Mouse (Mus musculus) lung, embryonic 16.5 days (tissue): ENCODE data around the gene Mgat2. TPM values are rescaled to one million over a fixed set of nuclear protein-coding genes. Genes with fewer than 3 reads are reported as not detected.

Experiments
- ATAC-seq: fragments of 200-750 bp; cut with Nextera tagmentation; 2 replicates; pipeline ENCODE4 v1.8.0; 2017; ENCODE audit warnings: low read depth, mild to moderate bottlenecking, moderate library complexity
- H3K27ac ChIP-seq: fragments of 300-500 bp; sonication (generic); 2 replicates; pipeline ENCODE4 v1.5.1; 2014; ENCODE audit warnings: mild to moderate bottlenecking, control low read depth, low read length
- H3K27me3 ChIP-seq: fragments of 300-500 bp; sonication (generic); 2 replicates; pipeline ENCODE4 v1.6.1; 2014; ENCODE audit warnings: low read depth, low read length, mixed read lengths; ENCODE audit not compliant: control insufficient read depth, insufficient read depth
- H3K36me3 ChIP-seq: fragments of 300-500 bp; sonication (generic); 2 replicates; pipeline ENCODE4 v1.6.1; 2014; ENCODE audit warnings: low read length; ENCODE audit not compliant: control insufficient read depth, insufficient read depth
- H3K4me1 ChIP-seq: fragments of 300-500 bp; sonication (generic); replicated peaks from 2 replicates; pipeline ENCODE4 v1.6.1; 2014; ENCODE audit warnings: low read length, mixed read lengths; ENCODE audit not compliant: control insufficient read depth, insufficient read depth
- H3K4me2 ChIP-seq: fragments of 300-500 bp; sonication (generic); 2 replicates; pipeline ENCODE4 v1.6.1; 2014; ENCODE audit warnings: low read depth, low read length, control low read depth
- H3K4me3 ChIP-seq: fragments of 300-500 bp; sonication (generic); 2 replicates; pipeline ENCODE4 v1.5.1; 2014; ENCODE audit warnings: mild to moderate bottlenecking, low read length, control low read depth
- H3K9ac ChIP-seq: fragments of 300-500 bp; sonication (generic); 2 replicates; pipeline ENCODE4 v1.6.1; 2014; ENCODE audit warnings: low read length, control low read depth
- H3K9me3 ChIP-seq: fragments of 300-500 bp; sonication (generic); 2 replicates; pipeline ENCODE4 v1.6.1; 2016; ENCODE audit warnings: low read length; ENCODE audit not compliant: control insufficient read depth
- WGBS: fragments of 180-500 bp; shearing (Covaris S2); extraction: QIAGEN DNeasy Blood & Tissue Kit; methylation state at CpG from one replicate; pipeline ENCODE4 v1.1.7; 2014; 5-methylcytosine and 5-hydroxymethylcytosine counted together
- polyA plus RNA-seq: library from polyadenylated mRNA; unstranded; fragments of >200 nt; fragmentation: Nextera tagmentation; extraction: Ambion mirVana; gene quantifications from 2 replicates; pipeline ENCODE4 v1.2.1, GENCODE M21; 2015

The Mgat2 gene
- polyA plus RNA-seq, result 39.1 and 40.6 TPM in 2 replicates

DNA sequence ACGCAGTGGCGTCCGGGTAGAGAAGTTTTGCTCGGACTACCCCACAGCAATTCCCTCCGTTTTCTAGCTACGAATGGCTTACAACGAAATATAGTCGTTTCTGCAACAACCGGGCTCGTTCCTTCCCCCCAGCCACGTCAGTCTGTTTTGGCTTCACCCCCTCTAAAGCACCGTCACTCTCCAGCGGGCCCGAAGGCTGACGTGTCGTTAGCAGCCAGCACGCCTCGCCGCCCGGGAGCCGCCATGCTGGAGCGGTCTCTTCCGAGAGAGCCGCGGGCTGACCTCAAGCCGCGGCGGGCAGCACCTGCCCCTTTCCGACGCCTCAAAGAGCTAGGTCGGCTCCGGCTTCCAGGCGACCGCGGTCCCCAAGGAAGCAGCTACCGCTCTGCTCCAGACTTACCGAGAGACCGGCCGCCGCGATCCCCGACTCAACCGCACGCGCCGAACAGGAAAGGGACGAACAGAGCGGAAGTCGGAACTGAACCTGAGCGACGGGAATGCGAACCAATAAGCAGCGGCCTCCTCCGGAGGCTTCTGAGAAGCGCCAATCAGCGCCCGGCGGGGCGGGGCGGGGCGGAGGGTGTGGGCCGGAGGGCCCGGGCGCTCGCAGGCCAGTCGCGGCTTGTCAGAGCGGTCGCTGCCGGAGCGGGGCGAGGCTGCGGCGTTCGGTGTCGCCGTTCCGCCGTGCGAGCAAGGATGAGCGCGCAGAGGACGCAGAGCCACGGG is at the start of gene Mgat2, which contains the start of gene Rpl36al:
Gene Mgat2, plus strand, starts transcription at position 575 of the 726 bp plus-strand sequence.
Gene Rpl36al, minus strand, starts transcription at position 501 of the 726 bp plus-strand sequence.
- H3K4me2 ChIP-seq, result peak within 1 kb of the TSS; percentile 98
- peaks cover 13% of the 10 kb centered on the region for H3K36me3 ChIP-seq
- no peaks in the 10 kb centered on the region for H3K9me3 ChIP-seq
- H3K4me3 ChIP-seq, result peak within 1 kb of the TSS; percentile 90
- H3K27ac ChIP-seq, result peak within 1 kb of the TSS; percentile 91
- peak; percentile 99 for ATAC-seq
- peak within 1 kb of the TSS; percentile 93 for H3K9ac ChIP-seq
- WGBS, result under 1% methylated on average over 75 of the region's 84 CpGs
- H3K27me3 ChIP-seq, result no peaks in the 10 kb centered on the region
- peaks cover 23% of the 10 kb centered on the region for H3K4me1 ChIP-seq

DNA sequence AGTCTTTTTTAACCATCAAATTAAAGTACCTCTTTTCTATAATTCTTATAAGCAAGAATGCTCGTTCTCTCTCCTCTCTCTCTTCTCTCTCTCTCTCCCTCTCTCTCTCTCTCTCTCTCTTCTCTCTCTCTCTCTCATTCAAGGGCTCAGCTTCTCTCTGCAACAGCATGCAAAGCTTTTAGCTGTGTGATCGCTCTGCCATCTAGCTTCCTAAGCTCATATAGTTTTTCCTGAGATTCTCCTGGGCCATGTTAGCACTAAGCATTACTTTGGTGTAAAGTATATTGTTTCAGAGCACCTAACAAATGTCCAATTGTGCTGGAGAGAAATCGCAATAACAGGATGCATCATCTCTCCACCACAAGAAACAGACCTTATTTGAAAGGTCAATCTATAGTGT is 44.8 kb upstream of the Mgat2 start:
- Histone ChIP-seq H3K36me3 (no peaks in the 10 kb centered on the region), H3K9ac (no peak overlapping the region), H3K4me2 (no peak overlapping the region), H3K27ac (no peak overlapping the region), H3K27me3 (no peaks in the 10 kb centered on the region), H3K4me3 (no peak overlapping the region), H3K9me3 (no peaks in the 10 kb centered on the region), H3K4me1 (no peaks in the 10 kb centered on the region)
- 88% methylated on average over 3 of the region's 3 CpGs for WGBS
- ATAC-seq, result no peak

GRCm38 (mm10) chr12:69139841-69140240 is 44.1 kb upstream of the Mgat2 start:
- no peak overlapping the region for H3K27ac ChIP-seq
- H3K9me3 ChIP-seq, result no peaks in the 10 kb centered on the region
- H3K36me3 ChIP-seq, result no peaks in the 10 kb centered on the region
- H3K9ac ChIP-seq, result no peak overlapping the region
- no peak overlapping the region for H3K4me2 ChIP-seq
- WGBS, result 82% methylated on average over 7 of the region's 7 CpGs
- H3K4me3 ChIP-seq, result no peak overlapping the region
- no peak for ATAC-seq
- no peaks in the 10 kb centered on the region for H3K27me3 ChIP-seq
- H3K4me1 ChIP-seq, result no peaks in the 10 kb centered on the region

- WGBS, result 84% methylated on average over 6 of the region's 6 CpGs
- H3K9ac ChIP-seq, result no peak overlapping the region
- no peak overlapping the region for H3K4me2 ChIP-seq
- no peaks in the 10 kb centered on the region for H3K27me3 ChIP-seq
- no peaks in the 10 kb centered on the region for H3K4me1 ChIP-seq
- no peaks in the 10 kb centered on the region for H3K9me3 ChIP-seq
- no peaks in the 10 kb centered on the region for H3K36me3 ChIP-seq
- H3K27ac ChIP-seq, result no peak overlapping the region
- no peak overlapping the region for H3K4me3 ChIP-seq
- no peak for ATAC-seq
These were observed 40.5 kb upstream of the Mgat2 start for GRCm38 (mm10) chr12:69143460-69143859.

- H3K9ac ChIP-seq, result no peak overlapping the region
- no peak overlapping the region for H3K27ac ChIP-seq
- no peaks in the 10 kb centered on the region for H3K4me1 ChIP-seq
- no peak overlapping the region for H3K4me3 ChIP-seq
- ATAC-seq, result no peak
- WGBS, result 88% methylated on average over 5 of the region's 5 CpGs
- no peak overlapping the region for H3K4me2 ChIP-seq
- no peaks in the 10 kb centered on the region for H3K36me3 ChIP-seq
- H3K27me3 ChIP-seq, result no peaks in the 10 kb centered on the region
- H3K9me3 ChIP-seq, result no peaks in the 10 kb centered on the region
These were observed 36.7 kb upstream of the Mgat2 start for GRCm38 (mm10) chr12:69147166-69147735.

- Histone ChIP-seq H3K27ac (no peak overlapping the region), H3K4me1 (no peaks in the 10 kb centered on the region), H3K9me3 (no peaks in the 10 kb centered on the region), H3K27me3 (no peaks in the 10 kb centered on the region), H3K4me2 (no peak overlapping the region), H3K9ac (no peak overlapping the region), H3K4me3 (no peak overlapping the region), H3K36me3 (no peaks in the 10 kb centered on the region)
- 70% methylated on average over 13 of the region's 13 CpGs for WGBS
- ATAC-seq, result no peak
These were observed 33.9 kb upstream of the Mgat2 start for GRCm38 (mm10) chr12:69150049-69150448.

- 0 out of 2 replicates have a peak, but pooled peaks cover 2% of the 10 kb centered on the region for H3K4me1 ChIP-seq
- no peak overlapping the region for H3K4me2 ChIP-seq
- H3K36me3 ChIP-seq, result peaks cover 16% of the 10 kb centered on the region
- H3K27me3 ChIP-seq, result no peaks in the 10 kb centered on the region
- 64% methylated on average over 2 of the region's 2 CpGs for WGBS
- no peak overlapping the region for H3K4me3 ChIP-seq
- no peak overlapping the region for H3K9ac ChIP-seq
- H3K27ac ChIP-seq, result no peak overlapping the region
- no peak for ATAC-seq
- no peaks in the 10 kb centered on the region for H3K9me3 ChIP-seq
These were observed 28.0 kb upstream of the Mgat2 start for GRCm38 (mm10) chr12:69155923-69156322.

DNA sequence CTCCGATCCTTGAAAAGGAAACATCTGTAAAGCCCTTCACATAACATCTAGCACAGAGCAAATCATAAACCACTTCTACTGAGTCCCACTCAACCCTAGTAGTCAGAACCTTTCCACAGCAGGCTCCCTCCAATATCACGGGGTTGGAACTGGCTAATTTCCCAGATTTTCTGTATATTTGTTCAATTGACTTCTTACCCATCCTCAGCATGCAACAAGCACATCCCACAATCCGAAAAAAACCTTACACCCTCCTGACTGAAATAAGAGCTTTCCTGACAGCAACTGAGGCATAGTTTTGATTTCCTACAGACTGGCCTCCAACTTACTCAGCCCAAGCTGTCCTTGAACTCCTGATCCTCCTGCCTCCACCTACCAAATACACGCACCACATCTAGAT is 27.5 kb upstream of the Mgat2 start:
- Histone ChIP-seq H3K27me3 (no peaks in the 10 kb centered on the region), H3K27ac (no peak overlapping the region), H3K4me3 (no peak overlapping the region), H3K4me2 (no peak overlapping the region), H3K36me3 (peaks cover 16% of the 10 kb centered on the region), H3K9ac (no peak overlapping the region), H3K9me3 (no peaks in the 10 kb centered on the region), H3K4me1 (0 out of 2 replicates have a peak, but pooled peaks cover 2% of the 10 kb centered on the region)
- WGBS, result 71% methylated on average over 4 of the region's 4 CpGs
- no peak for ATAC-seq

GRCm38 (mm10) chr12:69157107-69157506 is 26.9 kb upstream of the Mgat2 start:
- Histone ChIP-seq H3K9me3 (no peaks in the 10 kb centered on the region), H3K4me2 (no peak overlapping the region), H3K9ac (no peak overlapping the region), H3K36me3 (peaks cover 16% of the 10 kb centered on the region), H3K4me1 (0 out of 2 replicates have a peak, but pooled peaks cover 2% of the 10 kb centered on the region), H3K4me3 (no peak overlapping the region), H3K27ac (no peak overlapping the region), H3K27me3 (no peaks in the 10 kb centered on the region)
- WGBS, result 96% methylated on average over 2 of the region's 2 CpGs
- no peak for ATAC-seq
